Mouse (Mus musculus) heart, adult 2 months (tissue): ENCODE results near the gene Ccdc85b. TPM values are rescaled to one million over a fixed set of nuclear protein-coding genes. Genes with fewer than 3 reads are reported as not detected.

Source experiments
- DNase-seq, 2 experiments: peaks; one replicate each; pipeline ENCODE4 v3.0.0; 2021
- H3K27ac ChIP-seq: fragments of 200-600 bp; 2 replicates; pipeline ENCODE4 v1.8.1; 2022
- H3K27me3 ChIP-seq: fragments of 200-500 bp; 2 replicates; pipeline ENCODE4 v1.6.1; 2012; ENCODE audit warnings: mild to moderate bottlenecking, low read length, inconsistent platforms, mixed read lengths; ENCODE audit not compliant: control insufficient read depth, insufficient read depth
- H3K36me3 ChIP-seq: fragments of 200-500 bp; 2 replicates; pipeline ENCODE4 v1.6.1; 2012; ENCODE audit warnings: low read length, inconsistent platforms; ENCODE audit not compliant: control insufficient read depth, insufficient read depth
- H3K4me1 ChIP-seq: fragments of 200-500 bp; 2 replicates; pipeline ENCODE4 v1.6.1; 2011; ENCODE audit warnings: low read length; ENCODE audit not compliant: control insufficient read depth, insufficient read depth
- H3K4me3 ChIP-seq: fragments of 200-600 bp; 2 replicates; pipeline ENCODE4 v1.8.1; 2022
- H3K79me2 ChIP-seq: fragments of 200-500 bp; replicated peaks from 2 replicates; pipeline ENCODE4 v1.6.1; 2012; ENCODE audit warnings: mild to moderate bottlenecking, inconsistent platforms, low read length, moderate library complexity, mixed read lengths; ENCODE audit not compliant: control insufficient read depth, insufficient read depth
- H3K9ac ChIP-seq: fragments of 200-500 bp; 2 replicates; pipeline ENCODE4 v1.6.1; 2012; ENCODE audit warnings: low read depth, mild to moderate bottlenecking, control low read depth, inconsistent platforms, low read length, mixed read lengths
- CTCF ChIP-seq: fragments of 200-600 bp; IDR thresholded peaks from 2 replicates; pipeline ENCODE4 v1.8.1; 2022; ENCODE audit warnings: antibody characterized with exemption, mild to moderate bottlenecking, moderate library complexity
- EP300 ChIP-seq: fragments of 200-500 bp; IDR thresholded peaks from 2 replicates; pipeline ENCODE4 v1.6.1; 2011; ENCODE audit warnings: low read depth, low read length, control low read depth; ENCODE audit not compliant: insufficient read depth
- POLR2A ChIP-seq: fragments of 200-500 bp; IDR thresholded peaks from 2 replicates; pipeline ENCODE4 v1.6.1; 2011; ENCODE audit warnings: mild to moderate bottlenecking, low read depth, low read length, control low read depth; ENCODE audit not compliant: insufficient read depth
- WGBS: fragments of 180-500 bp; shearing (Covaris S2); methylation state at CpG from one replicate; pipeline ENCODE4 v1.1.7; 2018; 5-methylcytosine and 5-hydroxymethylcytosine counted together
- intact Hi-C: fragments of 180-260 bp; cut with DNase I; formaldehyde crosslinking; loops from one replicate; pipeline ENCODE4 v1.15.1; 2025
- polyA plus RNA-seq: library from polyadenylated mRNA; depleted of rRNA; stranded (reverse); fragments of >200 nt; gene quantifications from 2 replicates; pipeline ENCODE4 v1.2.3, GENCODE M21; 2012
- total RNA-seq, 2 experiments: library from RNA; stranded (reverse); gene quantifications; 2 replicates each; pipeline ENCODE4 v1.2.3; 2021

The Ccdc85b gene
- total and polyA plus RNA-seq, 3 experiments, result 6.1 to 9.7 (median 6.3) TPM

DNA sequence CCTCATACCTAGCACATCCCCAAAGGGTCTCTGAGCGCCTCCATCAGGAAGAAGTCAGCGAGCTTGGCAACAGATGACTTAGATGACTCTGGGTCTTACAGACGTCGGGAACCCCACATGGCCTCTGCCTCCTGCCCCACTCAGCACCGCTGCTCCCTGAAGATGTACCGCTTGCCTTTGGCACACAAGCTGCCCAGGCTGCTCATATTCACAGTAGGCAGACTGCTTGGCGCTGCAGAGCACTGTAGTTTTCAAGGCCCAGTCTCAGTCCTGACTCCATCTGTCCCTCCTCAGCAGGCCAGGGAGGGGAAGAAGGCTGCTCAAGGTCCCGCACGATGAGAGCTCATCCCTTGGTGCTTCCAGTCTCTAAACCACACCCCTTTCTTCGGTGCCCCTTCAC, 35.4 kb downstream of the Ccdc85b start:
- H3K27ac ChIP-seq, result no peak overlapping the region

GRCm38 (mm10) chr19:5421784-5422183, 35.9 kb downstream of the Ccdc85b start:
- no peak for TF ChIP-seq EP300
- TF ChIP-seq POLR2A, result no peak
- no peak for TF ChIP-seq CTCF
- Histone ChIP-seq H3K79me2 (peaks cover 6% of the 10 kb centered on the region; the same call in 1 of the 2 replicates), H3K27ac (no peak overlapping the region), H3K36me3 (peaks cover 14% of the 10 kb centered on the region; the same call in 1 of the 2 replicates), H3K4me1 (peaks cover 16% of the 10 kb centered on the region), H3K27me3 (no peaks in the 10 kb centered on the region), H3K9ac (no peak overlapping the region), H3K4me3 (no peak overlapping the region)
- intact Hi-C loops, result no loop called here
- WGBS, result 64% methylated on average over 5 of the region's 5 CpGs
- DNase-seq, result no peak

More for the DNA sequence above, 35.4 kb downstream of the Ccdc85b start:
- peaks cover 17% of the 10 kb centered on the region for H3K4me1 ChIP-seq
- peak; percentile 19; the same call in 1 of the 2 replicates for TF ChIP-seq POLR2A
- no peak for TF ChIP-seq CTCF
- TF ChIP-seq EP300, result 0 out of 2 replicates have a peak, but pooled peaks have one; percentile 7
- H3K79me2 ChIP-seq, result peaks cover 6% of the 10 kb centered on the region; the same call in 1 of the 2 replicates
- H3K4me3 ChIP-seq, result no peak overlapping the region
- H3K9ac ChIP-seq, result no peak overlapping the region
- WGBS, result 78% methylated on average over 10 of the region's 10 CpGs
- no peak for DNase-seq
- H3K27me3 ChIP-seq, result no peaks in the 10 kb centered on the region
- intact Hi-C loops, result no loop called here
- peaks cover 11% of the 10 kb centered on the region for H3K36me3 ChIP-seq

GRCm38 (mm10) chr19:5420579-5420978, 37.1 kb downstream of the Ccdc85b start:
- H3K4me3 ChIP-seq, result no peak overlapping the region
- peaks cover 12% of the 10 kb centered on the region for H3K4me1 ChIP-seq
- intact Hi-C loops, result no loop called here
- H3K36me3 ChIP-seq, result peaks cover 11% of the 10 kb centered on the region; the same call in 1 of the 2 replicates
- TF ChIP-seq CTCF (no peak), EP300 (no peak), POLR2A (no peak)
- WGBS, result 85% methylated on average over 6 of the region's 6 CpGs
- H3K27me3 ChIP-seq, result no peaks in the 10 kb centered on the region
- no peaks in the 10 kb centered on the region for H3K79me2 ChIP-seq
- H3K27ac ChIP-seq, result no peak overlapping the region
- DNase-seq, result peak in 1 of 2 experiments; percentile 21
- H3K9ac ChIP-seq, result no peak overlapping the region

DNA sequence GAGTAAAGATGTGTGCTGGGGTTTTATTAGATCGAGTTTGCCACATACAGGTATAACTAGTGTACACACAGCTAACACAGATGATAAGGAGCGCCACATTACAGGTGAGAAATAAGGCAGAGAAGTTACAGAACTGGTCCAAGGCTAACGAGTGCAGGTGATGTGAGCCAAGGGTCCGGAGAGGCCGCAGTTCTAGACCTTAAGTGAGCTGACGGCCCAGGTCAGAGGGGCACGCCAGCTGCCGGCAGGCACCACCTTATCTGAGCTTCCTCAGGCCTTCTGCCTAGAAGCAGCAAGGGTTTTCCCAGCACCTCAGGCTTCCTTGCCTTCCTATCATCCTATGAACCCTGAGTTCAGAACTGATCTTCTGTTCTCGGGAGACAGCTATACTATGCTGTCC, 38.1 kb downstream of the Ccdc85b start:
- Histone ChIP-seq H3K27me3 (no peaks in the 10 kb centered on the region), H3K27ac (peak overlapping the region; percentile 9), H3K4me1 (peaks cover 13% of the 10 kb centered on the region), H3K9ac (no peak overlapping the region), H3K4me3 (no peak overlapping the region), H3K36me3 (peaks cover 11% of the 10 kb centered on the region; the same call in 1 of the 2 replicates), H3K79me2 (no peaks in the 10 kb centered on the region)
- DNase-seq, result peak in 1 of 2 experiments; percentile 23
- TF ChIP-seq POLR2A (no peak), EP300 (no peak), CTCF (no peak)
- intact Hi-C loops, result no loop called here
- WGBS, result 81% methylated on average over 9 of the region's 9 CpGs

- WGBS, result 91% methylated on average over 8 of the region's 8 CpGs
Measured at GRCm38 (mm10) chr19:5418750-5419466, 38.8 kb downstream of the Ccdc85b start.

GRCm38 (mm10) chr19:5414534-5414957, 43.1 kb downstream of the Ccdc85b start:
- no peak for TF ChIP-seq CTCF
- peak; percentile 74; the same call in 1 of the 2 replicates for TF ChIP-seq EP300
- TF ChIP-seq POLR2A, result peak; percentile 96
- WGBS, result 46% methylated on average over 2 of the region's 2 CpGs
- peak; percentile 70 to 74 for DNase-seq
- no peaks in the 10 kb centered on the region for H3K79me2 ChIP-seq
- no peaks in the 10 kb centered on the region for H3K27me3 ChIP-seq
- intact Hi-C loops, result no loop called here
- peaks cover 18% of the 10 kb centered on the region for H3K4me1 ChIP-seq
- H3K4me3 ChIP-seq, result no peak overlapping the region; the same call in 1 of the 2 replicates
- H3K36me3 ChIP-seq, result peaks cover 9% of the 10 kb centered on the region; the same call in 1 of the 2 replicates
- peak overlapping the region; percentile 89 for H3K27ac ChIP-seq
- peak overlapping the region; percentile 26 for H3K9ac ChIP-seq

More at GRCm38 (mm10) chr19:5418750-5419466, 38.8 kb downstream of the Ccdc85b start:
- peaks cover 18% of the 10 kb centered on the region for H3K4me1 ChIP-seq
- intact Hi-C loops, result no loop called here
- no peaks in the 10 kb centered on the region for H3K27me3 ChIP-seq
- H3K79me2 ChIP-seq, result no peaks in the 10 kb centered on the region
- H3K27ac ChIP-seq, result peak overlapping the region; percentile 27
- DNase-seq, result peak in 1 of 2 experiments; percentile 20
- H3K4me3 ChIP-seq, result no peak overlapping the region
- no peak overlapping the region for H3K9ac ChIP-seq
- TF ChIP-seq POLR2A (no peak), CTCF (no peak), EP300 (no peak)
- peaks cover 11% of the 10 kb centered on the region; the same call in 1 of the 2 replicates for H3K36me3 ChIP-seq
